14 mouse cellular contexts compared by ENCODE assay signal in genomic region chr10:120563926-120564325, GRCm38 (mm10).
A peak's percentile ranks its signal among the peaks of the same experiment; 100 is the strongest.
DNase-seq lines count a peak whose midpoint lies in the region; ATAC-seq lines count a peak whose summit lies in the region.
"Had no signal": no experiment of that assay in that cellular context is flagged by ENCODE, and none has a peak within 500 bp of the region (broad histone marks: within the 10 kb centered on the region; RNA-seq: fewer than 3 reads in every experiment).

No protein-coding gene starts in this region.

- peaks cover 16% of the 10 kb centered on the region for H3K4me1 ChIP-seq in heart, embryonic 13.5 days
- 0 out of 2 replicates have a peak, but pooled peaks cover 3% of the 10 kb centered on the region for H3K4me1 ChIP-seq in midbrain, embryonic 14.5 days (ENCODE audit: control insufficient read depth, insufficient read depth, low read length)
- peaks cover 8% of the 10 kb centered on the region; the same call in 1 of the 2 replicates for H3K4me1 ChIP-seq in midbrain, embryonic 15.5 days
- peaks cover 16% of the 10 kb centered on the region for H3K4me1 ChIP-seq in limb, embryonic 12.5 days (replicated peaks)

- no peak overlapping the region for H3K4me3 ChIP-seq in heart, embryonic 13.5 days
- no peak overlapping the region for H3K4me3 ChIP-seq in midbrain, embryonic 14.5 days (replicated peaks; ENCODE audit: low read depth, low read length)
- H3K4me3 ChIP-seq in midbrain, embryonic 15.5 days = no peak overlapping the region
- H3K4me3 ChIP-seq in limb, embryonic 12.5 days (replicated peaks) = no peak overlapping the region

- peak overlapping the region; percentile 57 for H3K4me2 ChIP-seq in heart, embryonic 13.5 days
- H3K4me2 ChIP-seq in midbrain, embryonic 14.5 days (ENCODE audit: low read length) = no peak overlapping the region
- H3K4me2 ChIP-seq in midbrain, embryonic 15.5 days = no peak overlapping the region
- 0 out of 2 replicates have a peak overlapping the region, but pooled peaks have one; percentile 18 for H3K4me2 ChIP-seq in limb, embryonic 12.5 days

- peaks cover 6% of the 10 kb centered on the region; the same call in 1 of the 2 replicates for H3K9me3 ChIP-seq in heart, embryonic 13.5 days
- no peaks in the 10 kb centered on the region for H3K9me3 ChIP-seq in midbrain, embryonic 14.5 days (ENCODE audit: control insufficient read depth, low read length)
- no peaks in the 10 kb centered on the region for H3K9me3 ChIP-seq in midbrain, embryonic 15.5 days
- no peaks in the 10 kb centered on the region for H3K9me3 ChIP-seq in limb, embryonic 12.5 days
- H3K9me3 ChIP-seq: neural tube, embryonic 15.5 days had no signal

- no peak for ATAC-seq in heart, embryonic 13.5 days (ENCODE audit: extremely low read depth, insufficient number of reproducible peaks, low FRiP score, low TSS enrichment)
- no peak for ATAC-seq in midbrain, embryonic 14.5 days (ENCODE audit: low FRiP score, low TSS enrichment)
- ATAC-seq in midbrain, embryonic 15.5 days (replicated peaks) = no peak
- no peak for ATAC-seq in limb, embryonic 12.5 days (ENCODE audit: insufficient number of reproducible peaks, insufficient read depth, low FRiP score, low TSS enrichment, low read depth)
- ATAC-seq in cerebellum, adult (ENCODE audit: insufficient number of reproducible peaks, low FRiP score, low TSS enrichment) = no peak

- 24% methylated on average over 10 of the region's 10 CpGs for WGBS in heart, embryonic 13.5 days
- 58% methylated on average over 10 of the region's 10 CpGs for WGBS in midbrain, embryonic 14.5 days
- 47% methylated on average over 10 of the region's 10 CpGs for WGBS in midbrain, embryonic 15.5 days
- WGBS in limb, embryonic 12.5 days = 5% methylated on average over 10 of the region's 10 CpGs

- H3K36me3 ChIP-seq in heart, embryonic 13.5 days = no peaks in the 10 kb centered on the region
- H3K36me3 ChIP-seq in midbrain, embryonic 14.5 days (ENCODE audit: control insufficient read depth, insufficient read depth, low read length) = no peaks in the 10 kb centered on the region
- no peaks in the 10 kb centered on the region for H3K36me3 ChIP-seq in midbrain, embryonic 15.5 days (replicated peaks)
- H3K36me3 ChIP-seq in limb, embryonic 12.5 days = no peaks in the 10 kb centered on the region
- H3K36me3 ChIP-seq: neural tube, embryonic 15.5 days had no signal

- no peak overlapping the region for H3K27ac ChIP-seq in heart, embryonic 13.5 days (replicated peaks)
- no peak overlapping the region for H3K27ac ChIP-seq in midbrain, embryonic 14.5 days (replicated peaks; ENCODE audit: low read depth, low read length)
- no peak overlapping the region for H3K27ac ChIP-seq in midbrain, embryonic 15.5 days
- H3K27ac ChIP-seq in limb, embryonic 12.5 days = no peak overlapping the region
- H3K27ac ChIP-seq: liver, embryonic 14.5 days; neural tube, embryonic 15.5 days had no signal

- 0 out of 2 replicates have a peak overlapping the region, but pooled peaks have one; percentile 15 for H3K9ac ChIP-seq in heart, embryonic 13.5 days
- no peak overlapping the region for H3K9ac ChIP-seq in midbrain, embryonic 14.5 days (replicated peaks; ENCODE audit: low read length)
- H3K9ac ChIP-seq in midbrain, embryonic 15.5 days = no peak overlapping the region
- no peak overlapping the region for H3K9ac ChIP-seq in limb, embryonic 12.5 days (replicated peaks)
- H3K9ac ChIP-seq: liver, embryonic 14.5 days; neural tube, embryonic 15.5 days had no signal

- DNase-seq in adrenal gland, adult (ENCODE audit: inconsistent age in 2 of 2, low spot score in 1 of 2) = peak; percentile 22 to 57
- no peak for DNase-seq in adrenal gland, postnatal 4 days (ENCODE audit: low spot score in 2 of 2)
- no peak for DNase-seq in heart, adult 18-20 months
- DNase-seq in midbrain, embryonic 14.5 days = peak; percentile 25
- DNase-seq: embryo, embryonic 11 days; lung, postnatal 4 days; right cerebral cortex, postnatal 25 days; thymus, postnatal 36 days had no signal

- 0 out of 2 replicates have a peak, but pooled peaks cover 3% of the 10 kb centered on the region for H3K27me3 ChIP-seq in heart, embryonic 13.5 days (replicated peaks)
- H3K27me3 ChIP-seq in midbrain, embryonic 14.5 days (ENCODE audit: control insufficient read depth, insufficient read depth, low read length) = no peaks in the 10 kb centered on the region
- no peaks in the 10 kb centered on the region for H3K27me3 ChIP-seq in midbrain, embryonic 15.5 days (replicated peaks)
- 0 out of 2 replicates have a peak, but pooled peaks cover 5% of the 10 kb centered on the region for H3K27me3 ChIP-seq in limb, embryonic 12.5 days
- H3K27me3 ChIP-seq: neural tube, embryonic 15.5 days had no signal

Comparison
In these comparisons a context has a peak if more than half of its experiments do, and no peak if none do; other contexts are left out.
1. DNase-seq: peak in adrenal gland, adult (2 of 2) and midbrain, embryonic 14.5 days (single experiment); none in adrenal gland, postnatal 4 days (0 of 2) and heart, adult 18-20 months (0 of 2).
2. H3K4me2 ChIP-seq: peak in heart, embryonic 13.5 days (single experiment) and limb, embryonic 12.5 days (single experiment); none in midbrain, embryonic 14.5 days (single experiment) and midbrain, embryonic 15.5 days (single experiment).